Mouse (Mus musculus): Measurements from ENCODE around the gene Uba7. TPM values are rescaled to one million over a fixed set of nuclear protein-coding genes. Genes with fewer than 3 reads are reported as not detected.

Uba7 gene
- polyA plus RNA-seq, 1 experiment from 2014 or later, result 11.9 TPM

GRCm38 (mm10) chr9:107966676-107967075 lies 8.6 kb upstream of the Uba7 start:
- H3K27me3 ChIP-seq (replicated peaks; ENCODE audit: low read depth, poor library complexity, severe bottlenecking), result no peaks in the 10 kb centered on the region
- DNase-seq (ENCODE audit: low spot score), result no peak
- WGBS, result 85% methylated on average over 10 of the region's 10 CpGs
- H3K9me3 ChIP-seq, result no peaks in the 10 kb centered on the region
- no peak overlapping the region for H3K27ac ChIP-seq (replicated peaks)
- 0 out of 2 replicates have a peak, but pooled peaks cover 3% of the 10 kb centered on the region for H3K4me1 ChIP-seq
- no peak overlapping the region for H3K4me3 ChIP-seq
- H3K36me3 ChIP-seq (replicated peaks), result peaks cover 99% of the 10 kb centered on the region

- WGBS, result 83% methylated on average over 6 of the region's 6 CpGs
- no peak overlapping the region for H3K4me3 ChIP-seq
- no peak overlapping the region for H3K27ac ChIP-seq (replicated peaks)
- DNase-seq (ENCODE audit: low spot score), result no peak
- no peaks in the 10 kb centered on the region for H3K9me3 ChIP-seq
- H3K27me3 ChIP-seq (replicated peaks; ENCODE audit: low read depth, poor library complexity, severe bottlenecking), result no peaks in the 10 kb centered on the region
- peaks cover 99% of the 10 kb centered on the region for H3K36me3 ChIP-seq (replicated peaks)
- 0 out of 2 replicates have a peak, but pooled peaks cover 3% of the 10 kb centered on the region for H3K4me1 ChIP-seq
These were observed 7.9 kb upstream of the Uba7 start for GRCm38 (mm10) chr9:107967437-107967836.

GRCm38 (mm10) chr9:107968531-107968930 lies 6.8 kb upstream of the Uba7 start:
- Histone ChIP-seq H3K27me3 (replicated peaks; ENCODE audit: low read depth, poor library complexity, severe bottlenecking) (no peaks in the 10 kb centered on the region), H3K4me1 (0 out of 2 replicates have a peak, but pooled peaks cover 3% of the 10 kb centered on the region), H3K27ac (replicated peaks) (no peak overlapping the region), H3K36me3 (replicated peaks) (peaks cover 99% of the 10 kb centered on the region), H3K4me3 (no peak overlapping the region), H3K9me3 (no peaks in the 10 kb centered on the region)
- no peak for DNase-seq (ENCODE audit: low spot score)
- 93% methylated on average over 7 of the region's 7 CpGs for WGBS

- WGBS, result 91% methylated on average over 5 of the region's 5 CpGs
- H3K27ac ChIP-seq (replicated peaks), result no peak overlapping the region
- H3K27me3 ChIP-seq (replicated peaks; ENCODE audit: low read depth, poor library complexity, severe bottlenecking), result no peaks in the 10 kb centered on the region
- no peaks in the 10 kb centered on the region for H3K9me3 ChIP-seq
- no peak for DNase-seq (ENCODE audit: low spot score)
- peaks cover 82% of the 10 kb centered on the region for H3K36me3 ChIP-seq (replicated peaks)
- no peak overlapping the region for H3K4me3 ChIP-seq
- peaks cover 3% of the 10 kb centered on the region for H3K4me1 ChIP-seq
These were observed 5.0 kb upstream of the Uba7 start for GRCm38 (mm10) chr9:107970311-107970710.

GRCm38 (mm10) chr9:107971690-107972541 lies 3.4 kb upstream of the Uba7 start:
- DNase-seq (ENCODE audit: low spot score), result no peak
- 79% methylated on average over 8 of the region's 8 CpGs for WGBS
- no peak overlapping the region; the same call in 1 of the 2 replicates for H3K27ac ChIP-seq (replicated peaks)

GRCm38 (mm10) chr9:107974491-107975171 lies 674 bp upstream of the Uba7 start:
- H3K36me3 ChIP-seq (replicated peaks), result peaks cover 40% of the 10 kb centered on the region
- H3K27ac ChIP-seq (replicated peaks), result peak overlapping the region; percentile 35
- H3K27me3 ChIP-seq (replicated peaks; ENCODE audit: low read depth, poor library complexity, severe bottlenecking), result no peaks in the 10 kb centered on the region
- no peak overlapping the region for H3K4me3 ChIP-seq
- WGBS, result 82% methylated on average over 10 of the region's 10 CpGs
- no peaks in the 10 kb centered on the region for H3K9me3 ChIP-seq
- DNase-seq (ENCODE audit: low spot score), result no peak
- H3K4me1 ChIP-seq, result peaks cover 26% of the 10 kb centered on the region

More at GRCm38 (mm10) chr9:107971690-107972541, 3.4 kb upstream of the Uba7 start:
- Histone ChIP-seq H3K4me1 (peaks cover 9% of the 10 kb centered on the region), H3K36me3 (replicated peaks) (peaks cover 66% of the 10 kb centered on the region), H3K9me3 (no peaks in the 10 kb centered on the region), H3K4me3 (no peak overlapping the region), H3K27me3 (replicated peaks; ENCODE audit: low read depth, poor library complexity, severe bottlenecking) (no peaks in the 10 kb centered on the region)

- Histone ChIP-seq H3K27ac (replicated peaks) (peak overlapping the region; percentile 95), H3K36me3 (replicated peaks) (no peaks in the 10 kb centered on the region; the same call in 1 of the 2 replicates), H3K4me1 (peaks cover 65% of the 10 kb centered on the region), H3K9me3 (no peaks in the 10 kb centered on the region), H3K27me3 (replicated peaks; ENCODE audit: low read depth, poor library complexity, severe bottlenecking) (0 out of 2 replicates have a peak, but pooled peaks cover 2% of the 10 kb centered on the region), H3K4me3 (no peak overlapping the region)
- DNase-seq (ENCODE audit: low spot score), result no peak
- 93% methylated on average over 12 of the region's 12 CpGs for WGBS
These were observed 3.5 kb downstream of the Uba7 start for GRCm38 (mm10) chr9:107978815-107979214.

- peak; percentile 91 for DNase-seq (ENCODE audit: low spot score)
- peaks cover 88% of the 10 kb centered on the region for H3K4me1 ChIP-seq
- 16% methylated on average over 7 of the region's 7 CpGs for WGBS
- H3K4me3 ChIP-seq, result peak overlapping the region; percentile 81
- H3K27ac ChIP-seq (replicated peaks), result peak overlapping the region; percentile 95
- peaks cover 12% of the 10 kb centered on the region; the same call in 1 of the 2 replicates for H3K27me3 ChIP-seq (replicated peaks; ENCODE audit: low read depth, poor library complexity, severe bottlenecking)
- H3K36me3 ChIP-seq (replicated peaks), result peaks cover 7% of the 10 kb centered on the region; the same call in 1 of the 2 replicates
- no peaks in the 10 kb centered on the region for H3K9me3 ChIP-seq
These were observed 6.6 kb downstream of the Uba7 start for GRCm38 (mm10) chr9:107981684-107982605.

- H3K4me3 ChIP-seq, result peak within 1 kb of the TSS; percentile 81
- peak within 1 kb of the TSS; percentile 95 for H3K27ac ChIP-seq (replicated peaks)
- WGBS, result 32% methylated on average over 14 of the region's 14 CpGs
- H3K36me3 ChIP-seq (replicated peaks), result peaks cover 7% of the 10 kb centered on the region; the same call in 1 of the 2 replicates
- DNase-seq (ENCODE audit: low spot score), result peak; percentile 92
- H3K9me3 ChIP-seq, result no peaks in the 10 kb centered on the region
- H3K4me1 ChIP-seq, result peaks cover 92% of the 10 kb centered on the region
- peaks cover 12% of the 10 kb centered on the region; the same call in 1 of the 2 replicates for H3K27me3 ChIP-seq (replicated peaks; ENCODE audit: low read depth, poor library complexity, severe bottlenecking)
These were observed 7.5 kb downstream of the Uba7 start, which contains the start of gene Gm20661 for GRCm38 (mm10) chr9:107982681-107983346. Gene Gm20661, plus strand, starts transcription at chr9:107983058.

GRCm38 (mm10) chr9:107983421-107983890 lies 8.2 kb downstream of the Uba7 start:
- peaks cover 94% of the 10 kb centered on the region for H3K4me1 ChIP-seq
- H3K27ac ChIP-seq (replicated peaks), result peak overlapping the region; percentile 95
- no peaks in the 10 kb centered on the region for H3K9me3 ChIP-seq
- H3K4me3 ChIP-seq, result peak overlapping the region; percentile 81
- peaks cover 12% of the 10 kb centered on the region; the same call in 1 of the 2 replicates for H3K27me3 ChIP-seq (replicated peaks; ENCODE audit: low read depth, poor library complexity, severe bottlenecking)
- peak; percentile 94 for DNase-seq (ENCODE audit: low spot score)
- H3K36me3 ChIP-seq (replicated peaks), result peaks cover 7% of the 10 kb centered on the region; the same call in 1 of the 2 replicates
- 16% methylated on average over 4 of the region's 4 CpGs for WGBS

- Histone ChIP-seq H3K27ac (replicated peaks) (peak overlapping the region; percentile 95), H3K27me3 (replicated peaks; ENCODE audit: low read depth, poor library complexity, severe bottlenecking) (peaks cover 12% of the 10 kb centered on the region; the same call in 1 of the 2 replicates), H3K4me1 (peaks cover 89% of the 10 kb centered on the region), H3K9me3 (no peaks in the 10 kb centered on the region), H3K36me3 (replicated peaks) (peaks cover 7% of the 10 kb centered on the region; the same call in 1 of the 2 replicates), H3K4me3 (peak overlapping the region; percentile 81)
- peak; percentile 42 for DNase-seq (ENCODE audit: low spot score)
- WGBS, result 38% methylated on average over 19 of the region's 19 CpGs
These were observed 8.9 kb downstream of the Uba7 start for GRCm38 (mm10) chr9:107984052-107984753.

Data from embryonic facial prominence, embryonic 10.5 days (tissue).